Mouse (Mus musculus): ENCODE measurements around the gene Fndc7. TPM values are rescaled to one million over a fixed set of nuclear protein-coding genes. Genes with fewer than 3 reads are reported as not detected.

Fndc7 gene
- under 1 TPM in 1 of 2 experiments, not detected in 1; 0.46 TPM for total RNA-seq (2023)

DNA sequence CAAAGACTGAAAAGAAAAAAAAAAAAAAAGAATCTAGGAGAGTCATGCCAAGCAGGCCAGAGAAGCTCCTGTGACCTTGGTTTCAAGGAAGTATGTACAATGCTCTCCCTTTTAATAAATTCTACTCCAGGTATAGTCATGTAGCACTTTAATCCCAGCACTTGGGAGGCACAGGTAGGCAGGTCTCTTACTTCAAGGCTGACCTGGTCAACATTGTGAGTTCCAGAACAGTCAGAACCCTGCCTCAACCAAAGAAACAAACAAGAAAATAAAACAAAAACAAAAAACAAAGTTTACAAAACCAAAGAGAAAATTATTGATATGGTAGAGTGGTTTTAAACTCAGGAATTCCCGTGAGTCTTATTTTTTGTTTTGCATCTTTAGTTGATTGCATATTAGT, at the start of gene Fndc7:
Gene Fndc7, minus strand, starts transcription at position 101 of the 400 bp plus-strand sequence.

GRCm38 (mm10) chr3:108939573-108939972, 49.8 kb upstream of the Fndc7 start, which contains the start of gene Henmt1:
Henmt1 (plus strand) TSS chr3:108939873.

DNA sequence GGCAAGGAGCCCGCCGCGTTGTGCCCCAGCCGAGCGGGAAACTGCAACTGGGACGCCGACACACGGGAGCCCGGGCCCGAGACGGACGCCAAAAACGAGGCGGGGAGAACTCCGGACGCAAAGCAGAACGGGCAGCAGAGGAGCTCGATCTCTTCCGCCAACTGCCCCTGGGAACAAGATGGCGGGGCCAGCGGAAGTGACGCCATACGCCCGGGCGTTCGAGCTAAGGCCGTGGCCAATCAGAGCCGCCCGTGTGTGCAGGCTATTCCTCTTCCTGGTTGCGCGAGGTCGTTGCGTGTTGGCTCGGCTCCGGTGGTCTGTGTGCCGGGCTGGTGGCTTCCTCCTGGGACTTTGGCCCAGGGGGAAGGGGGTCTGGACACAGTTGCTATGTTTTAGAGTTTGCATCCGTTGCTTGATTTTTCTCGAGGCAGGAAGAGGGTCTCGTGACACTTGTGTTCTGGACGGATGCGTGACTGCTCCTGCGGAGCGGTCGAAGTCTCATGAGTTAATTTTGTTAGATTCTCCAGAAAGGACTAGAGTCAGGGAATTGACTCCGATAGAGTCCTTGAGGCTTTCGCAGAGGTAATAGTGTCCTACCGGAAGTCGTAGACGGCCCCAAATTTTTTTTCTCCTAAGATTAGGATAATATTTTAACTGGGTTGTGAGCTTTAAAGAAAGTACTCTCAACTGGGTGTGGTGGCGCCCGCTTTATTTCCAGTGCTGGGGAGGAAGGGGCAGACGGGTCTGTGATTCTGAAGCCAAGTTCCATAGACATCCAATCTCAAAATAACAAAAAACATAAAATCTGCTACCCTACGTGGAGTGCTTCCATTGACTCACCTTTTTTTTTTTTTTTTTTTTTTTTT, 22.0 kb upstream of the Fndc7 start, which contains the start of gene Prpf38b:
Gene Prpf38b, minus strand, starts transcription at position 180 of the 866 bp plus-strand sequence.

DNA sequence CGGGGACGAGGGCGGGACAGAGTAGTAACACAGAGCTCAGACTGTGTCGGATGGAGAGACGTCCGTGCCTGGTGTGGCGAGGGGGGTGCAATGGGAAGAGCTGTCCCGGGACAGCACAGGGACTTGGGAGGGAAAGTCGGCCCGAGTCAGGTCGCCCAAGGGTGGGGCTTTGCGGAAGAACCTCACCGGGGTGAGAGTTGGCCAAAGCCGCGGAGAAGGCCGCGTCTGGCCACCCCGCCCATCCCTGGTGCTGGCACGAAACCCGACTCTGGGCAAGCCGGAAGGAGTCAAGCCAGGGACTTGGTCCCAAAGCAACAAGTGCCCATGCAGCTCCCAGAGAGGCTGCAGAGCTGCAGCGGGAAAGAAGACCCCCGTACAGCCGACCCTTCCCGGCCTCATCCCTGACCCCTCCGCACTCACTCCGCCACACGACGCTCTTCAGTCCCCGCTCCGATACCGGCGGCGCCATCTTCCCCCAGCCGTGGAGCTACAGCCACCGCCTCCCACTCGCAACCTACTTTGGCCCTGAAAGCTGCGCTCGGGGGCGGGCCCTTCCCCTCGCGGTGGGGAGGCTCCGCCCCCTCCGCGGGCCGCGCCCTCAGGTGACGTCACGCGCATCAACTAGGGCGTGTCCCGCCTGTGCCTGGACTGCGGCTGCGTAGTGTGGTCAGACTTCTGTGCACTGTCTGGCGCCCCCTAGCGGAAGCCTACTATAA, 49.6 kb downstream of the Fndc7 start, which contains the start of gene Stxbp3:
Gene Stxbp3, minus strand, starts transcription at position 527 of the 716 bp plus-strand sequence.

Other genes starting within 250 kb of the Fndc7 start
- 10 to 100 TPM; 15.8 to 24.6 TPM for gene Clcc1, start 236.1 kb downstream of the Fndc7 start, total RNA-seq (2023)
- gene Gpsm2, start 167.7 kb downstream of the Fndc7 start, total RNA-seq (2023), result 10 to 100 TPM; 15.7 to 26.1 TPM
- gene Aknad1, start 150.3 kb downstream of the Fndc7 start, total RNA-seq (2023), result under 1 TPM in 1 of 2 experiments, not detected in 1; 0.16 TPM
- gene Stxbp3, start 49.5 kb downstream of the Fndc7 start, total RNA-seq (2023), result 10 to 100 TPM; 41.8 to 53.1 TPM
- 10 to 100 TPM; 92.4 to 98.8 TPM for gene Prpf38b, start 21.7 kb upstream of the Fndc7 start, total RNA-seq (2023)
- gene Henmt1, start 49.9 kb upstream of the Fndc7 start, total RNA-seq (2023), result not detected
- not detected for gene Gm9857, start 50.4 kb upstream of the Fndc7 start, total RNA-seq (2023)
- gene Fam102b, start 137.6 kb upstream of the Fndc7 start, total RNA-seq (2023), result 10 to 100 TPM; 12.8 to 18.1 TPM
- not detected for gene Slc25a54, start 190.5 kb upstream of the Fndc7 start, total RNA-seq (2023)
- gene Slc25a24, start 233.1 kb upstream of the Fndc7 start, total RNA-seq (2023), result 10 to 100 TPM; 68.9 TPM